ENCODE assay signal across 8 mouse cellular contexts in genomic region chr11:120011761-120012560, GRCm38 (mm10). TPM values are rescaled to one million over a fixed set of nuclear protein-coding genes. Genes with fewer than 3 reads are reported as not detected.
A peak's percentile ranks its signal among the peaks of the same experiment; 100 is the strongest.
DNase-seq lines count a peak whose midpoint lies in the region; ATAC-seq and TF ChIP-seq lines count a peak whose summit lies in the region.

No protein-coding gene starts in this region.

- peak overlapping the region; percentile 31 for H3K4me2 ChIP-seq in kidney, postnatal 0 days (ENCODE audit: low read length)
- H3K4me2 ChIP-seq in forebrain, embryonic 16.5 days (ENCODE audit: low read length) = peak overlapping the region; percentile 11; the same call in 1 of the 2 replicates
- H3K4me2 ChIP-seq in liver, embryonic 14.5 days (ENCODE audit: low read depth) = no peak overlapping the region

- TF ChIP-seq CTCF in kidney, postnatal 0 days (IDR thresholded peaks at IDR 0.05; ENCODE audit: low read depth) = peak; percentile 59
- no peak for TF ChIP-seq CTCF in kidney, adult 2 months (conservative IDR thresholded peaks at IDR 0.05; ENCODE audit: insufficient read depth, insufficient read length, low read depth, low read length)
- TF ChIP-seq CTCF in liver, embryonic 14.5 days (IDR thresholded peaks at IDR 0.05; ENCODE audit: low read depth) = 0 out of 2 replicates have a peak, but pooled peaks have one; percentile 7

- H3K9ac ChIP-seq in kidney, postnatal 0 days (ENCODE audit: low read depth, low read length) = 0 out of 2 replicates have a peak overlapping the region, but pooled peaks have one; percentile 31
- H3K9ac ChIP-seq in forebrain, embryonic 16.5 days (replicated peaks; ENCODE audit: low read depth, low read length) = no peak overlapping the region
- H3K9ac ChIP-seq in liver, embryonic 14.5 days (replicated peaks) = no peak overlapping the region

- ATAC-seq in kidney, postnatal 0 days (replicated peaks; ENCODE audit: low FRiP score, low read depth) = peak; percentile 18
- peak; percentile 16; the same call in 1 of the 2 replicates for ATAC-seq in forebrain, embryonic 16.5 days
- no peak for ATAC-seq in liver, embryonic 14.5 days (ENCODE audit: insufficient read depth)
- ATAC-seq in frontal cortex, adult (ENCODE audit: low TSS enrichment) = no peak

- no peak overlapping the region for H3K4me3 ChIP-seq in kidney, postnatal 0 days (replicated peaks; ENCODE audit: low read depth, low read length)
- no peak overlapping the region for H3K4me3 ChIP-seq in kidney, adult 2 months (ENCODE audit: insufficient read depth, low read depth, low read length)
- no peak overlapping the region for H3K4me3 ChIP-seq in forebrain, embryonic 16.5 days (replicated peaks; ENCODE audit: low read length)
- no peak overlapping the region for H3K4me3 ChIP-seq in liver, embryonic 14.5 days (ENCODE audit: insufficient read depth in 1 of 2, low read depth in 2 of 2, low read length in 2 of 2)

- TF ChIP-seq EP300 in liver, embryonic 14.5 days (IDR thresholded peaks at IDR 0.05; ENCODE audit: low read depth) = no peak

- WGBS in kidney, postnatal 0 days = 55% methylated on average over 43 of the region's 43 CpGs
- 46% methylated on average over 43 of the region's 43 CpGs for WGBS in kidney, adult 2 months
- 43% methylated on average over 43 of the region's 43 CpGs for WGBS in forebrain, embryonic 16.5 days
- 51% methylated on average over 43 of the region's 43 CpGs for WGBS in liver, embryonic 14.5 days (ENCODE audit: insufficient replicate concordance)

- 0 out of 2 replicates have a peak, but pooled peaks cover 10% of the 10 kb centered on the region for H3K4me1 ChIP-seq in kidney, postnatal 0 days (replicated peaks; ENCODE audit: insufficient read depth, low read length)
- H3K4me1 ChIP-seq in kidney, adult 2 months (ENCODE audit: control insufficient read depth, insufficient read depth, low read length) = peaks cover 7% of the 10 kb centered on the region; the same call in 1 of the 2 replicates
- peaks cover 16% of the 10 kb centered on the region for H3K4me1 ChIP-seq in forebrain, embryonic 16.5 days (replicated peaks; ENCODE audit: control insufficient read depth, insufficient read depth, low read length)
- no peaks in the 10 kb centered on the region; a peak in 1 of 4 replicates for H3K4me1 ChIP-seq in liver, embryonic 14.5 days (replicated peaks; ENCODE audit: control insufficient read depth in 2 of 2, insufficient read depth in 2 of 2, low read length in 1 of 2)

- no peak overlapping the region for H3K27ac ChIP-seq in kidney, postnatal 0 days
- no peak overlapping the region for H3K27ac ChIP-seq in kidney, adult 2 months (ENCODE audit: insufficient read depth, low read depth, low read length)
- H3K27ac ChIP-seq in forebrain, embryonic 16.5 days (ENCODE audit: low read length) = no peak overlapping the region
- no peak overlapping the region for H3K27ac ChIP-seq in liver, embryonic 14.5 days

- no peaks in the 10 kb centered on the region for H3K36me3 ChIP-seq in kidney, postnatal 0 days (ENCODE audit: insufficient read depth, low read length)
- no peaks in the 10 kb centered on the region for H3K36me3 ChIP-seq in kidney, adult 2 months (ENCODE audit: control insufficient read depth, insufficient read depth, low read length)
- H3K36me3 ChIP-seq in forebrain, embryonic 16.5 days (ENCODE audit: control insufficient read depth, insufficient read depth) = no peaks in the 10 kb centered on the region
- no peaks in the 10 kb centered on the region for H3K36me3 ChIP-seq in liver, embryonic 14.5 days (replicated peaks; ENCODE audit: control insufficient read depth, insufficient read depth, low read depth)

- peak; percentile 41 for DNase-seq in kidney, postnatal 0 days (ENCODE audit: low spot score)
- DNase-seq in kidney, adult 2 months = no peak
- DNase-seq in cerebellum, adult 9-11 months = peak; percentile 76
- DNase-seq in liver, embryonic 14.5 days (ENCODE audit: low read depth in 3 of 3, low spot score in 3 of 3) = no peak
- DNase-seq in spleen, adult 12 weeks (ENCODE audit: low spot score) = no peak
- no peak for DNase-seq in right cerebral cortex, adult 2 months (ENCODE audit: low spot score in 2 of 2)

- TF ChIP-seq POLR2A in kidney, adult 2 months (IDR thresholded peaks at IDR 0.05; ENCODE audit: low read depth, low read length) = no peak

- H3K9me3 ChIP-seq in kidney, postnatal 0 days (replicated peaks; ENCODE audit: low read length) = no peaks in the 10 kb centered on the region
- H3K9me3 ChIP-seq in forebrain, embryonic 16.5 days (ENCODE audit: control insufficient read depth, low read length) = no peaks in the 10 kb centered on the region
- H3K9me3 ChIP-seq in liver, embryonic 14.5 days (ENCODE audit: control insufficient read depth, low read length) = no peaks in the 10 kb centered on the region

- no peaks in the 10 kb centered on the region for H3K27me3 ChIP-seq in kidney, postnatal 0 days (ENCODE audit: insufficient read depth, low read length)
- H3K27me3 ChIP-seq in kidney, adult 2 months (replicated peaks; ENCODE audit: control insufficient read depth, insufficient read depth, low read length) = no peaks in the 10 kb centered on the region
- H3K27me3 ChIP-seq in forebrain, embryonic 16.5 days (replicated peaks; ENCODE audit: control insufficient read depth, insufficient read depth, low read length) = no peaks in the 10 kb centered on the region
- no peaks in the 10 kb centered on the region for H3K27me3 ChIP-seq in liver, embryonic 14.5 days (ENCODE audit: control insufficient read depth, insufficient read depth, low read length)

RNA-seq across cellular contexts. Expression of gene Aatk, which starts 35.0 kb away (rescaled TPM):
- 1.4 TPM in 2 replicates for polyA plus RNA-seq in kidney, postnatal 0 days (2015; fragmentation: Nextera tagmentation; extraction: Ambion mirVana)
- polyA plus RNA-seq in kidney, adult 2 months (2012; rRNA removed) = 5.1 and 6.8 TPM in 2 replicates
- polyA plus RNA-seq in forebrain, embryonic 16.5 days (2015; fragmentation: Nextera tagmentation; extraction: Ambion mirVana) = 21.6 and 28.1 TPM in 2 replicates
- 0.45 and 0.57 TPM in 2 replicates for polyA plus RNA-seq in liver, embryonic 14.5 days (2012; rRNA removed)
- polyA plus RNA-seq in liver, embryonic 14.5 days (2014; fragmentation: Nextera tagmentation; extraction: Ambion mirVana) = 0.13 and 0.27 TPM in 2 replicates

Comparison
In these comparisons a context has a peak if more than half of its experiments do, and no peak if none do; other contexts are left out.
1. DNase-seq: peak in kidney, postnatal 0 days (single experiment) and cerebellum, adult 9-11 months (single experiment); none in kidney, adult 2 months (single experiment), liver, embryonic 14.5 days (0 of 3), spleen, adult 12 weeks (single experiment) and right cerebral cortex, adult 2 months (0 of 2).
2. ATAC-seq: peak in kidney, postnatal 0 days (single experiment) and forebrain, embryonic 16.5 days (single experiment); none in liver, embryonic 14.5 days (single experiment) and frontal cortex, adult (single experiment).